Mouse (Mus musculus): ENCODE results near the gene Uba6. TPM values are rescaled to one million over a fixed set of nuclear protein-coding genes. Genes with fewer than 3 reads are reported as not detected.

The Uba6 gene
- polyA plus RNA-seq, 1 experiment from 2014 or later: 13.1 TPM

DNA sequence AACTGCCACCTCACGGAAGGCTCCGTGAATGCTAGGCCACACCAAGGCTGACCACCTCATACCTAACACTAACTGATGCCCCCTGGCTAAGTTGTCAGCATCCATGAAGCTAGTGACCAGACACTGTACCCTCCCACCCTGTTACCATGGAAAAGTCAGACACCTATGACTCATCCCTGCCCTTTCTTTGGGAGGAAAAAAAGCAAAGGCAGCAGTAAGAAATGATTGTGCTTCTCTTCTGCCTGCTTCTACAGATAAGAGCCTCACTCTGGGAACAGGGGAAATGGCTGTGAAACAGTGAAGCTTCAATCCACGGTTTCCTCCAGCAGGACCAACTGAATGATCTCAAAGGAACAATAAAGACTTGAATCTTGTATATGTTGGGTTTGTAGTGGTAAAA is 104.2 kb downstream of the Uba6 start:
- Histone ChIP-seq H3K27ac (no peak overlapping the region), H3K27me3 (ENCODE audit: insufficient read depth, poor library complexity, severe bottlenecking) (no peaks in the 10 kb centered on the region), H3K4me3 (no peak overlapping the region), H3K9me3 (no peaks in the 10 kb centered on the region), H3K4me1 (peaks cover 10% of the 10 kb centered on the region; the same call in 1 of the 2 replicates), H3K36me3 (no peaks in the 10 kb centered on the region)
- 60% methylated on average over 3 of the region's 3 CpGs for WGBS
- DNase-seq (ENCODE audit: low spot score): no peak

DNA sequence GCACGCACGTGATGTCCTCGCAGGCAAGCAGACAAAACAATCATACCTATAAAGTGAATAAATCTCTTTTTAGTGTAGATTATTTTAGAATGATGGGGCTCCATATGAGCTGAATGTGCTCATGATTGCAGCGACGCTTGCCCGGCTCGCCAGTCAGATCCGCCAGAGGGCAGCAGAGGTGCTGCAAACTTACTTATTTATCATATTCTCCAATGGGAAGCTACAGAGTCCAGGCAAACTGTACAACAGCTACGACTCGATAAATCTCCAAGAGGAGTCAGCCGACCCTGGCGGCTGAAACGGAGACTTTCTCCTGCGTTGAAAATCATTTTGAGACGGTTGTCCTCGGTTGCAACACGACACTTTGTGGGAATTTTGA is 106.1 kb downstream of the Uba6 start:
- DNase-seq (ENCODE audit: low spot score): peak; percentile 94
- WGBS: 2% methylated on average over 17 of the region's 17 CpGs

DNA sequence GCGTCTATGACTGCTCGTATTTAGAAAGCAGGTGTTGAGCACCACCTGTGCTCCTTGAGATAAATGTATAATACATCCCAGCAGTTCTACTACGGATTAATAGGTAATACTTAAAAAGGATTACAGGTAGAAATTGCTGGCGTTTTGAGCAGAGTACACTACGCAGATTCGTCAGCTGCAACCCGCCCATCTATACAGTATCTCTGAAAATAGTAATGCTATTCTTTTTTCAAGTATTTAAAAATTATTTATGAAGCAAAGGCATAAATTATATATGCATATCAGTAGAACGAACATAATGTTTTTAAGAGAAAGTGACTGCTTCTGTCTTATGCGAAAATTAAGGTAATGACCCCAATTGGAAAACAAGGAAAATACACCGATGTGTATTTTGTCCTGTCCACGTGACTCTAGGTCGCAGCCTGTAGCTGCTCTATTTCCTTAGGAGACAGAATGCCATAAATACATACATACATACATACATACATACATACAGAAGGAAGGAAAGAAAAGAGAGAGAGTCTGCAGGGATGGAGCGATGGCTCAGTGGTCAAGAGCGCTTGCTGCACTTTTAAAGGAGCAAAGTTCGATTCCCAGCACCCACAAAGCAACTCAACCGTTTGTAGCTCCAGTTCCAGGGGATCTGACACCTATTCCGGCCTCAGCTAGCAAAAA is 106.6 kb downstream of the Uba6 start:
- Histone ChIP-seq H3K4me3 (peak overlapping the region; percentile 87), H3K36me3 (no peaks in the 10 kb centered on the region), H3K4me1 (peaks cover 12% of the 10 kb centered on the region; the same call in 1 of the 2 replicates), H3K9me3 (no peaks in the 10 kb centered on the region), H3K27me3 (ENCODE audit: insufficient read depth, poor library complexity, severe bottlenecking) (no peaks in the 10 kb centered on the region), H3K27ac (peak overlapping the region; percentile 63)
- WGBS: under 1% methylated on average over 17 of the region's 17 CpGs
- DNase-seq (ENCODE audit: low spot score): peak; percentile 78

More for the DNA sequence above, 106.1 kb downstream of the Uba6 start:
- Histone ChIP-seq H3K4me1 (peaks cover 12% of the 10 kb centered on the region; the same call in 1 of the 2 replicates), H3K27ac (peak overlapping the region; percentile 63), H3K36me3 (no peaks in the 10 kb centered on the region), H3K4me3 (peak overlapping the region; percentile 87), H3K27me3 (ENCODE audit: insufficient read depth, poor library complexity, severe bottlenecking) (no peaks in the 10 kb centered on the region), H3K9me3 (no peaks in the 10 kb centered on the region)

- Histone ChIP-seq H3K4me3 (peak within 1 kb of the TSS; percentile 87), H3K4me1 (peaks cover 12% of the 10 kb centered on the region; the same call in 1 of the 2 replicates), H3K27ac (peak within 1 kb of the TSS; percentile 95), H3K36me3 (no peaks in the 10 kb centered on the region), H3K9me3 (no peaks in the 10 kb centered on the region), H3K27me3 (ENCODE audit: insufficient read depth, poor library complexity, severe bottlenecking) (no peaks in the 10 kb centered on the region)
- DNase-seq (ENCODE audit: low spot score): peak; percentile 99
- under 1% methylated on average over 60 of the region's 60 CpGs for WGBS
These were observed 107.3 kb downstream of the Uba6 start, which contains the start of gene Cenpc1 for GRCm38 (mm10) chr5:86065101-86065875. Cenpc1 (minus strand) TSS chr5:86065583.

GRCm38 (mm10) chr5:86063501-86063900 is 109.1 kb downstream of the Uba6 start:
- H3K9me3 ChIP-seq: no peaks in the 10 kb centered on the region
- H3K27me3 ChIP-seq (ENCODE audit: insufficient read depth, poor library complexity, severe bottlenecking): no peaks in the 10 kb centered on the region
- H3K4me1 ChIP-seq: peaks cover 12% of the 10 kb centered on the region; the same call in 1 of the 2 replicates
- H3K4me3 ChIP-seq: 0 out of 2 replicates have a peak overlapping the region, but pooled peaks have one; percentile 18
- H3K36me3 ChIP-seq: no peaks in the 10 kb centered on the region
- H3K27ac ChIP-seq: no peak overlapping the region
- 87% methylated on average over 1 of the region's 1 CpGs for WGBS
- DNase-seq (ENCODE audit: low spot score): no peak

Other genes with a start within 250 kb of the Uba6 start
- 28.7 and 28.8 TPM in 2 replicates for gene Cenpc1, start 107.2 kb downstream of the Uba6 start, polyA plus RNA-seq (2016; fragmentation: Nextera tagmentation; extraction: Ambion mirVana)
- gene Stap1, start 101.1 kb downstream of the Uba6 start, polyA plus RNA-seq (2016; fragmentation: Nextera tagmentation; extraction: Ambion mirVana): 0.23 TPM in 2 replicates
- not detected in 2 replicates for gene Gnrhr, start 25.1 kb upstream of the Uba6 start, polyA plus RNA-seq (2016; fragmentation: Nextera tagmentation; extraction: Ambion mirVana)
- gene Tmprss11c, start 116.5 kb upstream of the Uba6 start, polyA plus RNA-seq (2016; fragmentation: Nextera tagmentation; extraction: Ambion mirVana): not detected in 2 replicates
- gene Tmprss11d, start 200.6 kb upstream of the Uba6 start, polyA plus RNA-seq (2016; fragmentation: Nextera tagmentation; extraction: Ambion mirVana): not detected in 2 replicates